Mouse (Mus musculus): ENCODE measurements around the gene Wfdc9. TPM values are rescaled to one million over a fixed set of nuclear protein-coding genes. Genes with fewer than 3 reads are reported as not detected.

The Wfdc9 gene
- not detected for polyA plus RNA-seq (2014; fragmentation: Illumina TruSeq; extraction: RNeasy Lipid Tissue Mini Kit (QIAGEN cat#74804); ENCODE audit: low read depth, low replicate concordance)

GRCm38 (mm10) chr2:164656483-164656882 is at the start of gene Wfdc9:
TSS of gene Wfdc9 (minus strand) at chr2:164656583.

GRCm38 (mm10) chr2:164698201-164698600 is 41.8 kb upstream of the Wfdc9 start, which contains the start of gene Spint4:
TSS of gene Spint4 (plus strand) at chr2:164698501.

GRCm38 (mm10) chr2:164684807-164685206 is 28.4 kb upstream of the Wfdc9 start, which contains the start of gene Wfdc13:
TSS of gene Wfdc13 (plus strand) at chr2:164685107.

GRCm38 (mm10) chr2:164673987-164674386 is 17.6 kb upstream of the Wfdc9 start, which contains the start of gene Wfdc11:
TSS of gene Wfdc11 (minus strand) at chr2:164674087.

GRCm38 (mm10) chr2:164655858-164656257 is 525 bp downstream of the Wfdc9 start, which contains the start of gene Wfdc10:
TSS of gene Wfdc10 (plus strand) at chr2:164656046.

GRCm38 (mm10) chr2:164638696-164639095 is 17.7 kb downstream of the Wfdc9 start, which contains the start of gene Wfdc16:
TSS of gene Wfdc16 (minus strand) at chr2:164638796.

GRCm38 (mm10) chr2:164613471-164613870 is 42.9 kb downstream of the Wfdc9 start, which contains the start of the genes Wfdc6b and Wfdc8:
TSS of gene Wfdc6b (plus strand) at chr2:164613522.
TSS of gene Wfdc8 (minus strand) at chr2:164613626.

Other genes starting within 250 kb of the Wfdc9 start
- gene Sdc4, start 212.7 kb downstream of the Wfdc9 start, polyA plus RNA-seq (2014; fragmentation: Illumina TruSeq; extraction: RNeasy Lipid Tissue Mini Kit (QIAGEN cat#74804); ENCODE audit: low read depth, low replicate concordance), result 223 TPM
- 7.8 TPM for gene Sys1, start 199.6 kb downstream of the Wfdc9 start, polyA plus RNA-seq (2014; fragmentation: Illumina TruSeq; extraction: RNeasy Lipid Tissue Mini Kit (QIAGEN cat#74804); ENCODE audit: low read depth, low replicate concordance)
- not detected for gene Gm20458, start 195.6 kb downstream of the Wfdc9 start, polyA plus RNA-seq (2014; fragmentation: Illumina TruSeq; extraction: RNeasy Lipid Tissue Mini Kit (QIAGEN cat#74804); ENCODE audit: low read depth, low replicate concordance)
- gene Trp53tg5, start 182.9 kb downstream of the Wfdc9 start, polyA plus RNA-seq (2014; fragmentation: Illumina TruSeq; extraction: RNeasy Lipid Tissue Mini Kit (QIAGEN cat#74804); ENCODE audit: low read depth, low replicate concordance), result not detected
- 2.1 TPM for gene Dbndd2, start 170.5 kb downstream of the Wfdc9 start, polyA plus RNA-seq (2014; fragmentation: Illumina TruSeq; extraction: RNeasy Lipid Tissue Mini Kit (QIAGEN cat#74804); ENCODE audit: low read depth, low replicate concordance)
- 7.5 TPM for gene Pigt, start 159.1 kb downstream of the Wfdc9 start, polyA plus RNA-seq (2014; fragmentation: Illumina TruSeq; extraction: RNeasy Lipid Tissue Mini Kit (QIAGEN cat#74804); ENCODE audit: low read depth, low replicate concordance)
- gene Wfdc2, start 94.2 kb downstream of the Wfdc9 start, polyA plus RNA-seq (2014; fragmentation: Illumina TruSeq; extraction: RNeasy Lipid Tissue Mini Kit (QIAGEN cat#74804); ENCODE audit: low read depth, low replicate concordance), result not detected
- not detected for gene Spint3, start 83.1 kb downstream of the Wfdc9 start, polyA plus RNA-seq (2014; fragmentation: Illumina TruSeq; extraction: RNeasy Lipid Tissue Mini Kit (QIAGEN cat#74804); ENCODE audit: low read depth, low replicate concordance)
- gene Wfdc6a, start 71.1 kb downstream of the Wfdc9 start, polyA plus RNA-seq (2014; fragmentation: Illumina TruSeq; extraction: RNeasy Lipid Tissue Mini Kit (QIAGEN cat#74804); ENCODE audit: low read depth, low replicate concordance), result not detected
- gene Eppin, start 63.0 kb downstream of the Wfdc9 start, polyA plus RNA-seq (2014; fragmentation: Illumina TruSeq; extraction: RNeasy Lipid Tissue Mini Kit (QIAGEN cat#74804); ENCODE audit: low read depth, low replicate concordance), result not detected
- not detected for gene Wfdc6b, start 43.1 kb downstream of the Wfdc9 start, polyA plus RNA-seq (2014; fragmentation: Illumina TruSeq; extraction: RNeasy Lipid Tissue Mini Kit (QIAGEN cat#74804); ENCODE audit: low read depth, low replicate concordance)
- not detected for gene Wfdc8, start 43.0 kb downstream of the Wfdc9 start, polyA plus RNA-seq (2014; fragmentation: Illumina TruSeq; extraction: RNeasy Lipid Tissue Mini Kit (QIAGEN cat#74804); ENCODE audit: low read depth, low replicate concordance)
- gene Wfdc16, start 17.8 kb downstream of the Wfdc9 start, polyA plus RNA-seq (2014; fragmentation: Illumina TruSeq; extraction: RNeasy Lipid Tissue Mini Kit (QIAGEN cat#74804); ENCODE audit: low read depth, low replicate concordance), result 0.37 TPM
- not detected for gene Wfdc10, start 537 bp downstream of the Wfdc9 start, polyA plus RNA-seq (2014; fragmentation: Illumina TruSeq; extraction: RNeasy Lipid Tissue Mini Kit (QIAGEN cat#74804); ENCODE audit: low read depth, low replicate concordance)
- gene Wfdc11, start 17.5 kb upstream of the Wfdc9 start, polyA plus RNA-seq (2014; fragmentation: Illumina TruSeq; extraction: RNeasy Lipid Tissue Mini Kit (QIAGEN cat#74804); ENCODE audit: low read depth, low replicate concordance), result not detected
- gene Wfdc13, start 28.5 kb upstream of the Wfdc9 start, polyA plus RNA-seq (2014; fragmentation: Illumina TruSeq; extraction: RNeasy Lipid Tissue Mini Kit (QIAGEN cat#74804); ENCODE audit: low read depth, low replicate concordance), result not detected
- not detected for gene Spint4, start 41.9 kb upstream of the Wfdc9 start, polyA plus RNA-seq (2014; fragmentation: Illumina TruSeq; extraction: RNeasy Lipid Tissue Mini Kit (QIAGEN cat#74804); ENCODE audit: low read depth, low replicate concordance)
- not detected for gene Spint5, start 58.7 kb upstream of the Wfdc9 start, polyA plus RNA-seq (2014; fragmentation: Illumina TruSeq; extraction: RNeasy Lipid Tissue Mini Kit (QIAGEN cat#74804); ENCODE audit: low read depth, low replicate concordance)
- gene Wfdc3, start 89.3 kb upstream of the Wfdc9 start, polyA plus RNA-seq (2014; fragmentation: Illumina TruSeq; extraction: RNeasy Lipid Tissue Mini Kit (QIAGEN cat#74804); ENCODE audit: low read depth, low replicate concordance), result not detected
- 1.6 TPM for gene Dnttip1, start 89.4 kb upstream of the Wfdc9 start, polyA plus RNA-seq (2014; fragmentation: Illumina TruSeq; extraction: RNeasy Lipid Tissue Mini Kit (QIAGEN cat#74804); ENCODE audit: low read depth, low replicate concordance)
- not detected for gene Ube2c, start 113.3 kb upstream of the Wfdc9 start, polyA plus RNA-seq (2014; fragmentation: Illumina TruSeq; extraction: RNeasy Lipid Tissue Mini Kit (QIAGEN cat#74804); ENCODE audit: low read depth, low replicate concordance)
- not detected for gene Tnnc2, start 123.4 kb upstream of the Wfdc9 start, polyA plus RNA-seq (2014; fragmentation: Illumina TruSeq; extraction: RNeasy Lipid Tissue Mini Kit (QIAGEN cat#74804); ENCODE audit: low read depth, low replicate concordance)
- gene Snx21, start 129.2 kb upstream of the Wfdc9 start, polyA plus RNA-seq (2014; fragmentation: Illumina TruSeq; extraction: RNeasy Lipid Tissue Mini Kit (QIAGEN cat#74804); ENCODE audit: low read depth, low replicate concordance), result 1.1 TPM
- 0.93 TPM for gene Acot8, start 148.3 kb upstream of the Wfdc9 start, polyA plus RNA-seq (2014; fragmentation: Illumina TruSeq; extraction: RNeasy Lipid Tissue Mini Kit (QIAGEN cat#74804); ENCODE audit: low read depth, low replicate concordance)
- 0.90 TPM for gene Zswim3, start 148.5 kb upstream of the Wfdc9 start, polyA plus RNA-seq (2014; fragmentation: Illumina TruSeq; extraction: RNeasy Lipid Tissue Mini Kit (QIAGEN cat#74804); ENCODE audit: low read depth, low replicate concordance)
- gene Zswim1, start 166.1 kb upstream of the Wfdc9 start, polyA plus RNA-seq (2014; fragmentation: Illumina TruSeq; extraction: RNeasy Lipid Tissue Mini Kit (QIAGEN cat#74804); ENCODE audit: low read depth, low replicate concordance), result 0.95 TPM
- not detected for gene Spata25, start 172.0 kb upstream of the Wfdc9 start, polyA plus RNA-seq (2014; fragmentation: Illumina TruSeq; extraction: RNeasy Lipid Tissue Mini Kit (QIAGEN cat#74804); ENCODE audit: low read depth, low replicate concordance)
- 46.3 TPM for gene Ctsa, start 176.3 kb upstream of the Wfdc9 start, polyA plus RNA-seq (2014; fragmentation: Illumina TruSeq; extraction: RNeasy Lipid Tissue Mini Kit (QIAGEN cat#74804); ENCODE audit: low read depth, low replicate concordance)
- gene Neurl2, start 176.9 kb upstream of the Wfdc9 start, polyA plus RNA-seq (2014; fragmentation: Illumina TruSeq; extraction: RNeasy Lipid Tissue Mini Kit (QIAGEN cat#74804); ENCODE audit: low read depth, low replicate concordance), result not detected
- 3.6 TPM for gene Pltp, start 201.1 kb upstream of the Wfdc9 start, polyA plus RNA-seq (2014; fragmentation: Illumina TruSeq; extraction: RNeasy Lipid Tissue Mini Kit (QIAGEN cat#74804); ENCODE audit: low read depth, low replicate concordance)
- 3.5 TPM for gene Pcif1, start 222.7 kb upstream of the Wfdc9 start, polyA plus RNA-seq (2014; fragmentation: Illumina TruSeq; extraction: RNeasy Lipid Tissue Mini Kit (QIAGEN cat#74804); ENCODE audit: low read depth, low replicate concordance)